Mouse (Mus musculus) hindbrain, embryonic 15.5 days (tissue): ENCODE data around the gene Tsr1. TPM values are rescaled to one million over a fixed set of nuclear protein-coding genes. Genes with fewer than 3 reads are reported as not detected.

ENCODE experiments used
- ATAC-seq: fragments of 200-750 bp; cut with Nextera tagmentation; 2 replicates; pipeline ENCODE4 v1.8.0; 2017; ENCODE audit warnings: low read depth, moderate number of reproducible peaks, moderate TSS enrichment; ENCODE audit not compliant: low FRiP score
- H3K27ac ChIP-seq: fragments of 300-500 bp; sonication (generic); replicated peaks from 2 replicates; pipeline ENCODE4 v1.5.1; 2015; ENCODE audit warnings: mild to moderate bottlenecking, inconsistent platforms
- H3K27me3 ChIP-seq: fragments of 300-500 bp; sonication (generic); 2 replicates; pipeline ENCODE4 v1.6.1; 2015; ENCODE audit warnings: control low read depth, inconsistent platforms
- H3K36me3 ChIP-seq: fragments of 300-500 bp; sonication (generic); 2 replicates; pipeline ENCODE4 v1.6.1; 2015; ENCODE audit warnings: control low read depth, inconsistent platforms
- H3K4me1 ChIP-seq: fragments of 300-500 bp; sonication (generic); replicated peaks from 2 replicates; pipeline ENCODE4 v1.6.1; 2015; ENCODE audit warnings: control low read depth, inconsistent platforms
- H3K4me2 ChIP-seq: fragments of 300-500 bp; sonication (generic); 2 replicates; pipeline ENCODE4 v1.6.1; 2015; ENCODE audit warnings: moderate library complexity, mild to moderate bottlenecking, inconsistent platforms
- H3K4me3 ChIP-seq: fragments of 300-500 bp; sonication (generic); 2 replicates; pipeline ENCODE4 v1.5.1; 2015; ENCODE audit warnings: mild to moderate bottlenecking, inconsistent platforms
- H3K9ac ChIP-seq: fragments of 300-500 bp; sonication (generic); 2 replicates; pipeline ENCODE4 v1.6.1; 2015; ENCODE audit warnings: inconsistent platforms
- H3K9me3 ChIP-seq: fragments of 300-500 bp; sonication (generic); 2 replicates; pipeline ENCODE4 v1.6.1; 2016; ENCODE audit warnings: control low read depth, inconsistent platforms
- WGBS: fragments of 180-500 bp; shearing (Covaris S2); methylation state at CpG from one replicate; pipeline ENCODE4 v1.1.7; 2015; 5-methylcytosine and 5-hydroxymethylcytosine counted together
- polyA plus RNA-seq: library from polyadenylated mRNA; unstranded; fragments of >200 nt; fragmentation: Nextera tagmentation; extraction: Ambion mirVana; gene quantifications from 2 replicates; pipeline ENCODE4 v1.2.1, GENCODE M21; 2015

Gene Tsr1
- polyA plus RNA-seq, 1 experiment from 2014 or later, result 29.0 TPM

GRCm38 (mm10) chr11:74902416-74902815, 4.5 kb downstream of the Tsr1 start:
- peaks cover 74% of the 10 kb centered on the region for H3K36me3 ChIP-seq
- no peaks in the 10 kb centered on the region for H3K9me3 ChIP-seq
- no peaks in the 10 kb centered on the region for H3K27me3 ChIP-seq
- peaks cover 24% of the 10 kb centered on the region for H3K4me1 ChIP-seq
- no peak overlapping the region for H3K4me2 ChIP-seq
- 94% methylated on average over 5 of the region's 5 CpGs for WGBS
- no peak overlapping the region for H3K9ac ChIP-seq
- no peak for ATAC-seq
- no peak overlapping the region for H3K27ac ChIP-seq
- no peak overlapping the region for H3K4me3 ChIP-seq

GRCm38 (mm10) chr11:74907850-74908249, 10.0 kb downstream of the Tsr1 start:
- no peak overlapping the region for H3K9ac ChIP-seq
- H3K4me1 ChIP-seq, result no peaks in the 10 kb centered on the region
- H3K9me3 ChIP-seq, result no peaks in the 10 kb centered on the region
- peaks cover 76% of the 10 kb centered on the region for H3K36me3 ChIP-seq
- no peak overlapping the region for H3K4me2 ChIP-seq
- WGBS, result 95% methylated on average over 6 of the region's 6 CpGs
- H3K27ac ChIP-seq, result no peak overlapping the region
- no peak for ATAC-seq
- H3K27me3 ChIP-seq, result no peaks in the 10 kb centered on the region
- no peak overlapping the region for H3K4me3 ChIP-seq

- Histone ChIP-seq H3K4me3 (no peak overlapping the region), H3K9ac (no peak overlapping the region), H3K27me3 (no peaks in the 10 kb centered on the region), H3K4me1 (no peaks in the 10 kb centered on the region), H3K9me3 (no peaks in the 10 kb centered on the region), H3K36me3 (peaks cover 66% of the 10 kb centered on the region), H3K27ac (no peak overlapping the region), H3K4me2 (no peak overlapping the region)
- no peak for ATAC-seq
- 86% methylated on average over 12 of the region's 12 CpGs for WGBS
Observed at GRCm38 (mm10) chr11:74908618-74909399, 10.9 kb downstream of the Tsr1 start.

GRCm38 (mm10) chr11:74909978-74910377, 12.1 kb downstream of the Tsr1 start:
- H3K4me2 ChIP-seq, result no peak overlapping the region
- H3K4me3 ChIP-seq, result no peak overlapping the region
- no peak overlapping the region for H3K27ac ChIP-seq
- H3K9ac ChIP-seq, result no peak overlapping the region
- no peaks in the 10 kb centered on the region for H3K27me3 ChIP-seq
- ATAC-seq, result no peak
- 94% methylated on average over 4 of the region's 4 CpGs for WGBS
- H3K4me1 ChIP-seq, result no peaks in the 10 kb centered on the region
- peaks cover 56% of the 10 kb centered on the region for H3K36me3 ChIP-seq
- H3K9me3 ChIP-seq, result no peaks in the 10 kb centered on the region

GRCm38 (mm10) chr11:74912492-74912891, 14.6 kb downstream of the Tsr1 start:
- WGBS, result 88% methylated on average over 3 of the region's 3 CpGs

GRCm38 (mm10) chr11:74919249-74919648, 21.4 kb downstream of the Tsr1 start:
- no peak for ATAC-seq
- Histone ChIP-seq H3K4me3 (no peak overlapping the region), H3K4me1 (peaks cover 3% of the 10 kb centered on the region; the same call in 1 of the 2 replicates), H3K27ac (no peak overlapping the region), H3K27me3 (no peaks in the 10 kb centered on the region), H3K4me2 (no peak overlapping the region), H3K9me3 (no peaks in the 10 kb centered on the region), H3K9ac (no peak overlapping the region), H3K36me3 (peaks cover 24% of the 10 kb centered on the region)
- 89% methylated on average over 6 of the region's 6 CpGs for WGBS

More at GRCm38 (mm10) chr11:74912492-74912891, 14.6 kb downstream of the Tsr1 start:
- no peak overlapping the region for H3K4me2 ChIP-seq
- no peak overlapping the region for H3K4me3 ChIP-seq
- no peak overlapping the region for H3K27ac ChIP-seq
- H3K9me3 ChIP-seq, result no peaks in the 10 kb centered on the region
- no peak overlapping the region for H3K9ac ChIP-seq
- no peaks in the 10 kb centered on the region for H3K4me1 ChIP-seq
- no peaks in the 10 kb centered on the region for H3K27me3 ChIP-seq
- ATAC-seq, result no peak
- H3K36me3 ChIP-seq, result peaks cover 40% of the 10 kb centered on the region

GRCm38 (mm10) chr11:74924149-74924548, 26.3 kb downstream of the Tsr1 start:
- ATAC-seq, result no peak
- peaks cover 3% of the 10 kb centered on the region for H3K36me3 ChIP-seq
- no peaks in the 10 kb centered on the region for H3K9me3 ChIP-seq
- 61% methylated on average over 4 of the region's 4 CpGs for WGBS
- no peak overlapping the region for H3K27ac ChIP-seq
- peaks cover 28% of the 10 kb centered on the region for H3K4me1 ChIP-seq
- no peak overlapping the region for H3K4me2 ChIP-seq
- no peak overlapping the region for H3K9ac ChIP-seq
- no peaks in the 10 kb centered on the region for H3K27me3 ChIP-seq
- no peak overlapping the region for H3K4me3 ChIP-seq

- ATAC-seq, result peak; percentile 95
- H3K27ac ChIP-seq, result peak within 1 kb of the TSS; percentile 98
- peak within 1 kb of the TSS; percentile 70 for H3K9ac ChIP-seq
- H3K36me3 ChIP-seq, result peaks cover 6% of the 10 kb centered on the region; the same call in 1 of the 2 replicates
- H3K27me3 ChIP-seq, result no peaks in the 10 kb centered on the region
- peak within 1 kb of the TSS; percentile 84 for H3K4me3 ChIP-seq
- no peaks in the 10 kb centered on the region for H3K9me3 ChIP-seq
- 0% methylated on average over 58 of the region's 88 CpGs for WGBS
- peaks cover 28% of the 10 kb centered on the region for H3K4me1 ChIP-seq
- H3K4me2 ChIP-seq, result peak within 1 kb of the TSS; percentile 64
Observed at GRCm38 (mm10) chr11:74925577-74926387, 27.9 kb downstream of the Tsr1 start, which contains the start of the genes Smg6 and Srr. TSS of gene Smg6 (plus strand) at chr11:74925823. TSS of gene Srr (minus strand) at chr11:74925948.

GRCm38 (mm10) chr11:74926388-74927005, 28.6 kb downstream of the Tsr1 start:
- ATAC-seq, result no peak
- H3K4me3 ChIP-seq, result peak overlapping the region; percentile 84
- H3K27ac ChIP-seq, result peak overlapping the region; percentile 98
- peak overlapping the region; percentile 64 for H3K4me2 ChIP-seq
- H3K4me1 ChIP-seq, result peaks cover 28% of the 10 kb centered on the region
- 10% methylated on average over 11 of the region's 11 CpGs for WGBS
- H3K27me3 ChIP-seq, result no peaks in the 10 kb centered on the region
- peaks cover 6% of the 10 kb centered on the region; the same call in 1 of the 2 replicates for H3K36me3 ChIP-seq
- H3K9me3 ChIP-seq, result no peaks in the 10 kb centered on the region
- H3K9ac ChIP-seq, result peak overlapping the region; percentile 70

- WGBS, result 96% methylated on average over 2 of the region's 2 CpGs
- H3K4me3 ChIP-seq, result no peak overlapping the region
- H3K4me1 ChIP-seq, result peaks cover 28% of the 10 kb centered on the region
- 0 out of 2 replicates have a peak overlapping the region, but pooled peaks have one; percentile 10 for H3K9ac ChIP-seq
- no peaks in the 10 kb centered on the region for H3K9me3 ChIP-seq
- no peak overlapping the region for H3K4me2 ChIP-seq
- H3K27ac ChIP-seq, result no peak overlapping the region
- no peaks in the 10 kb centered on the region for H3K27me3 ChIP-seq
- ATAC-seq, result no peak
- H3K36me3 ChIP-seq, result peaks cover 10% of the 10 kb centered on the region
Observed at GRCm38 (mm10) chr11:74927236-74927725, 29.4 kb downstream of the Tsr1 start.

- 62% methylated on average over 4 of the region's 4 CpGs for WGBS
- Histone ChIP-seq H3K4me1 (peaks cover 26% of the 10 kb centered on the region), H3K9me3 (no peaks in the 10 kb centered on the region)
Observed at GRCm38 (mm10) chr11:74929111-74929510, 31.2 kb downstream of the Tsr1 start.

More at GRCm38 (mm10) chr11:74929111-74929510, 31.2 kb downstream of the Tsr1 start:
- H3K27me3 ChIP-seq, result no peaks in the 10 kb centered on the region
- H3K4me3 ChIP-seq, result no peak overlapping the region
- H3K4me2 ChIP-seq, result no peak overlapping the region
- no peak overlapping the region for H3K27ac ChIP-seq
- no peak overlapping the region for H3K9ac ChIP-seq
- no peak for ATAC-seq
- H3K36me3 ChIP-seq, result peaks cover 28% of the 10 kb centered on the region
